Mouse (Mus musculus) embryonic facial prominence, embryonic 14.5 days (tissue): ENCODE measurements around the gene 4933407L21Rik. TPM values are rescaled to one million over a fixed set of nuclear protein-coding genes. Genes with fewer than 3 reads are reported as not detected.

Experiments used
- ATAC-seq: fragments of 200-750 bp; cut with Nextera tagmentation; 2 replicates; pipeline ENCODE4 v1.8.0; 2017; ENCODE audit warnings: low read depth, moderate number of reproducible peaks, moderate TSS enrichment
- DNase-seq: peaks from one replicate; pipeline ENCODE4 v3.0.0-alpha.2; 2015; ENCODE audit warnings: low spot score
- H3K27ac ChIP-seq: fragments of 300-500 bp; sonication (generic); replicated peaks from 2 replicates; pipeline ENCODE4 v1.5.1; 2014; ENCODE audit warnings: low read depth, mild to moderate bottlenecking, low read length, moderate library complexity
- H3K27me3 ChIP-seq: fragments of 300-500 bp; sonication (generic); replicated peaks from 2 replicates; pipeline ENCODE4 v1.6.1; 2014; ENCODE audit warnings: low read length; ENCODE audit not compliant: control insufficient read depth, insufficient read depth
- H3K36me3 ChIP-seq: fragments of 300-500 bp; sonication (generic); 2 replicates; pipeline ENCODE4 v1.6.1; 2014; ENCODE audit warnings: low read length, mixed read lengths; ENCODE audit not compliant: control insufficient read depth, insufficient read depth
- H3K4me1 ChIP-seq: fragments of 300-500 bp; sonication (generic); 2 replicates; pipeline ENCODE4 v1.6.1; 2014; ENCODE audit warnings: antibody characterized with exemption, low read length; ENCODE audit not compliant: control insufficient read depth, insufficient read depth
- H3K4me2 ChIP-seq: fragments of 300-500 bp; sonication (generic); 2 replicates; pipeline ENCODE4 v1.6.1; 2014; ENCODE audit warnings: low read depth, mild to moderate bottlenecking, low read length, moderate library complexity, mixed read lengths
- H3K4me3 ChIP-seq: fragments of 300-500 bp; sonication (generic); 2 replicates; pipeline ENCODE4 v1.5.1; 2014; ENCODE audit warnings: low read depth, mild to moderate bottlenecking, low read length
- H3K9ac ChIP-seq: fragments of 300-500 bp; sonication (generic); 2 replicates; pipeline ENCODE4 v1.6.1; 2014; ENCODE audit warnings: low read depth, mild to moderate bottlenecking, low read length, moderate library complexity, mixed read lengths
- H3K9me3 ChIP-seq: fragments of 300-500 bp; sonication (generic); 2 replicates; pipeline ENCODE4 v1.6.1; 2016; ENCODE audit warnings: low read length; ENCODE audit not compliant: control insufficient read depth
- WGBS: fragments of 180-500 bp; shearing (Covaris S2); extraction: QIAGEN DNeasy Blood & Tissue Kit; methylation state at CpG from one replicate; pipeline ENCODE4 v1.1.7; 2014; 5-methylcytosine and 5-hydroxymethylcytosine counted together
- polyA plus RNA-seq: library from polyadenylated mRNA; unstranded; fragments of >200 nt; fragmentation: Nextera tagmentation; extraction: Ambion mirVana; gene quantifications from 2 replicates; pipeline ENCODE4 v1.2.1, GENCODE M21; 2014

4933407L21Rik gene
- polyA plus RNA-seq, 1 experiment from 2014 or later = 0.43 TPM

GRCm38 (mm10) chr1:85925183-85925582 is 3.1 kb upstream of the 4933407L21Rik start:
- Histone ChIP-seq H3K4me1 (peaks cover 11% of the 10 kb centered on the region; the same call in 1 of the 2 replicates), H3K9ac (no peak overlapping the region), H3K4me3 (no peak overlapping the region), H3K36me3 (no peaks in the 10 kb centered on the region), H3K27ac (no peak overlapping the region), H3K9me3 (no peaks in the 10 kb centered on the region), H3K4me2 (no peak overlapping the region), H3K27me3 (no peaks in the 10 kb centered on the region)
- no peak for ATAC-seq
- DNase-seq = no peak
- 77% methylated on average over 4 of the region's 5 CpGs for WGBS

DNA sequence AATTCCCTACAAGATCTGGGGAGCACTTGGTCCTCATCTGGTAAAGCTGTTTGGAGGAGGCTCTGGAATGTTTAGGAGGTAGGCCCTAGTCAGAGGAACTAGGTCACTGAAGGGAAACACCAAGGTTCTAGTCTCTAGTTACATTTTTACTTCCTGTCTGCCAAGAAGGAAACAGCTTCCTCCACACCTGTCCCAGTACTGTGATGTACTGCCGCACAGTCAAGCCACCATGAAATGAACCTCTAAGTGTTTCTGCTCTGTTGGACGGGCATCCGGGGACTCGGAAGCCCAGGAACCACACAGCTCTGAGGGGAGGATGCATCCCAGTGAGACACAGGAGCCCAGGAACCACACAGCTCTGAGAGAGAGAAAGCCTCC is 394 bp downstream of the 4933407L21Rik start:
- DNase-seq = no peak
- H3K36me3 ChIP-seq = no peaks in the 10 kb centered on the region
- H3K27ac ChIP-seq = peak overlapping the region; percentile 39; the same call in 1 of the 2 replicates
- no peaks in the 10 kb centered on the region for H3K27me3 ChIP-seq
- 72% methylated on average over 4 of the region's 4 CpGs for WGBS
- no peak overlapping the region for H3K9ac ChIP-seq
- no peaks in the 10 kb centered on the region for H3K9me3 ChIP-seq
- no peak overlapping the region for H3K4me3 ChIP-seq
- ATAC-seq = peak; percentile 60
- H3K4me1 ChIP-seq = peaks cover 15% of the 10 kb centered on the region; the same call in 1 of the 2 replicates
- no peak overlapping the region for H3K4me2 ChIP-seq

DNA sequence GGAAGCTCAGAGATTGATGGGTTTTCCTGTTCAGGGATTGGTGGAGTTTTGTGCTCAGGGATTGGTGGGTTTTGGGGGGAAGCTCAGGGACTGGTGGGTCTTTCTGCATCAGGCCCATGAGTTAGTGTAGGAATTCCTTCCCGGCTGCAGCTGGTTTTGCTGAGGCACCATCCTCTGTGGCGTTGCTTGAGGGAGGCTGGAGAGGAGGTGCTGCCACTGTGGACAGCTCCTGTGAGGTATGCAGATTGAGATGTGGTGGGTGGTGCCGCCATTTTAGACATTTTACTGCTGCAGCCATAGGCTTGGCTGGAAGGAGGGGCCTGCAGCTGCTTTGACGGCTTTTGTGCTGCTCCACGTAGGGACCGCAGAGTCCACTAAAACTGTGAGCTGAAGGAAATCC is 1.1 kb downstream of the 4933407L21Rik start:
- ATAC-seq = no peak
- Histone ChIP-seq H3K27me3 (no peaks in the 10 kb centered on the region), H3K4me2 (no peak overlapping the region), H3K9me3 (no peaks in the 10 kb centered on the region), H3K4me3 (no peak overlapping the region), H3K9ac (no peak overlapping the region), H3K4me1 (peaks cover 15% of the 10 kb centered on the region; the same call in 1 of the 2 replicates), H3K36me3 (no peaks in the 10 kb centered on the region), H3K27ac (no peak overlapping the region)
- WGBS = 67% methylated on average over 6 of the region's 6 CpGs
- DNase-seq = no peak

- H3K9ac ChIP-seq = no peak overlapping the region
- no peaks in the 10 kb centered on the region for H3K36me3 ChIP-seq
- DNase-seq = no peak
- H3K4me1 ChIP-seq = peaks cover 15% of the 10 kb centered on the region; the same call in 1 of the 2 replicates
- H3K9me3 ChIP-seq = no peaks in the 10 kb centered on the region
- 81% methylated on average over 5 of the region's 5 CpGs for WGBS
- no peak overlapping the region for H3K4me3 ChIP-seq
- no peak for ATAC-seq
- H3K27me3 ChIP-seq = no peaks in the 10 kb centered on the region
- no peak overlapping the region for H3K4me2 ChIP-seq
- no peak overlapping the region for H3K27ac ChIP-seq
Observed at GRCm38 (mm10) chr1:85931170-85931569, 2.9 kb downstream of the 4933407L21Rik start.

GRCm38 (mm10) chr1:85933226-85933625 is 4.9 kb downstream of the 4933407L21Rik start:
- Histone ChIP-seq H3K9me3 (no peaks in the 10 kb centered on the region), H3K4me3 (no peak overlapping the region), H3K9ac (no peak overlapping the region), H3K4me1 (peaks cover 8% of the 10 kb centered on the region; the same call in 1 of the 2 replicates), H3K27me3 (no peaks in the 10 kb centered on the region), H3K4me2 (peak overlapping the region; percentile 32), H3K36me3 (no peaks in the 10 kb centered on the region), H3K27ac (no peak overlapping the region)
- no peak for ATAC-seq
- no peak for DNase-seq
- WGBS = 24% methylated on average over 7 of the region's 7 CpGs

DNA sequence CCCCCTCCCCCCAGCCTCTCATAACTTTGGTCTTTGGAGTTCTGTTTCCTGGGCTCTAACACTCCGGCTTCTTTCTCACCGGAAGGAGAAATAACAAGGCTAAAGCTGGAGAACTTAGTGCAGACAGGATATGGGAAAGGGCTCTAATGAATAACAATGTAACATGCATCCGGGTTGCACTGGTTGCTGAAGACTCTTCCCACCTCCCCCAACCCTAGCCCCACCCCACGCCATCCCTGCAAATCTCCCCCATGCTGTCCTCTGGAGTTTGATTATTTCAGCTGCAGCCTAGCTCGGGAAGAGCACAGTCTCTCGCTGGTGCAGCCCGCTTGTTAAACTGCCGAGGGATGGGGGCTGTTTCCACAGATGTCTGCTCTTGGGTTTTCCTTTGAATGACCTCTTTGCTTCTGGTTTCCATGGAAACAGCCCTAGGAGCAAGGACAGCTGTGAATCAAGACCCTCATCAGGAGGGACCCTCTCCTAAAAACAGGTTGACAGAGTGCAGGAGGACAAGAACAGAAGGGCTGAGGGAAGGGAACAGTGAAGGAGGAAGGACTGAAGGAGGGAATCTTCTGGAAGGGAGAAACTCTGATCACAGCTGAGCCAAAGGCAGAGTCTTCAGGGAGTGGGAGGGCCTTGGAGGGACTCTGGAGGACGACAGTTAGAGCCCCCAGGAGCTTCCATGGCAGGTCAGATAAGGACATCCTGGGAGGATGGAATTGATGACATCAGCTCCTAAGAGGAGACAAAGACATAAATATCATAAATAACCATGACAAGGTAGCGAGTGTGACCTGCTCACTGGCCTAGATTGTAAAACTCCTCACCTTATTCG is 5.6 kb downstream of the 4933407L21Rik start:
- H3K36me3 ChIP-seq = no peaks in the 10 kb centered on the region
- ATAC-seq = peak; percentile 58
- H3K27ac ChIP-seq = no peak overlapping the region
- H3K4me1 ChIP-seq = peaks cover 4% of the 10 kb centered on the region; the same call in 1 of the 2 replicates
- H3K27me3 ChIP-seq = no peaks in the 10 kb centered on the region
- DNase-seq = peak; percentile 35
- H3K4me2 ChIP-seq = peak overlapping the region; percentile 32
- no peaks in the 10 kb centered on the region for H3K9me3 ChIP-seq
- 0 out of 2 replicates have a peak overlapping the region, but pooled peaks have one; percentile 4 for H3K4me3 ChIP-seq
- 18% methylated on average over 11 of the region's 11 CpGs for WGBS
- no peak overlapping the region for H3K9ac ChIP-seq

DNA sequence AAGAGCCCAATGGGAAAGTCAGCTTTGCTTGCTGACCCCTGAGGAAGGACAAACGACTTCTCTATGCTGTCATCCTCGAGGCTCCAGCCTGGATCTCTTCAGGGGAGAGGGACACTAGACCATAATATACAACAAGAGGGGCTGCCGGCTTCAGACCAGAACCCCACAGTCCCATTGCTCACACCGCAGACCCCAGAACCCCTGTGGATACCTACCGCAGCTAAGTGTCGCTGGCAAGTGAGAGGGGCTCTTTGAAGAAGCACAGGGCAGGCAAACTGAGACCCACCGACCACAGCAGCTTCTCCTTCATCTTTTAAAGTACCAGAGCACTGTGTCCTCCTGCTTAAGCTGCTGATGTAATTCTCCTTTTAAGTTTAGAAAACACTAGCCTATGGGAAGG is 6.3 kb downstream of the 4933407L21Rik start:
- Histone ChIP-seq H3K36me3 (no peaks in the 10 kb centered on the region), H3K4me1 (peaks cover 4% of the 10 kb centered on the region; the same call in 1 of the 2 replicates), H3K9me3 (no peaks in the 10 kb centered on the region), H3K27me3 (no peaks in the 10 kb centered on the region), H3K9ac (no peak overlapping the region), H3K4me2 (no peak overlapping the region), H3K4me3 (no peak overlapping the region), H3K27ac (no peak overlapping the region)
- 20% methylated on average over 7 of the region's 7 CpGs for WGBS
- ATAC-seq = no peak
- DNase-seq = no peak

- Histone ChIP-seq H3K9me3 (no peaks in the 10 kb centered on the region), H3K4me3 (no peak overlapping the region), H3K4me1 (peaks cover 4% of the 10 kb centered on the region; the same call in 1 of the 2 replicates), H3K9ac (no peak overlapping the region), H3K4me2 (no peak overlapping the region), H3K36me3 (no peaks in the 10 kb centered on the region), H3K27me3 (no peaks in the 10 kb centered on the region), H3K27ac (no peak overlapping the region)
- peak; percentile 23 for DNase-seq
- ATAC-seq = no peak
- WGBS = 52% methylated on average over 8 of the region's 8 CpGs
Observed at GRCm38 (mm10) chr1:85935148-85935852, 7.0 kb downstream of the 4933407L21Rik start.
